Mouse (Mus musculus): ENCODE data around the gene Tmem87a.

DNA sequence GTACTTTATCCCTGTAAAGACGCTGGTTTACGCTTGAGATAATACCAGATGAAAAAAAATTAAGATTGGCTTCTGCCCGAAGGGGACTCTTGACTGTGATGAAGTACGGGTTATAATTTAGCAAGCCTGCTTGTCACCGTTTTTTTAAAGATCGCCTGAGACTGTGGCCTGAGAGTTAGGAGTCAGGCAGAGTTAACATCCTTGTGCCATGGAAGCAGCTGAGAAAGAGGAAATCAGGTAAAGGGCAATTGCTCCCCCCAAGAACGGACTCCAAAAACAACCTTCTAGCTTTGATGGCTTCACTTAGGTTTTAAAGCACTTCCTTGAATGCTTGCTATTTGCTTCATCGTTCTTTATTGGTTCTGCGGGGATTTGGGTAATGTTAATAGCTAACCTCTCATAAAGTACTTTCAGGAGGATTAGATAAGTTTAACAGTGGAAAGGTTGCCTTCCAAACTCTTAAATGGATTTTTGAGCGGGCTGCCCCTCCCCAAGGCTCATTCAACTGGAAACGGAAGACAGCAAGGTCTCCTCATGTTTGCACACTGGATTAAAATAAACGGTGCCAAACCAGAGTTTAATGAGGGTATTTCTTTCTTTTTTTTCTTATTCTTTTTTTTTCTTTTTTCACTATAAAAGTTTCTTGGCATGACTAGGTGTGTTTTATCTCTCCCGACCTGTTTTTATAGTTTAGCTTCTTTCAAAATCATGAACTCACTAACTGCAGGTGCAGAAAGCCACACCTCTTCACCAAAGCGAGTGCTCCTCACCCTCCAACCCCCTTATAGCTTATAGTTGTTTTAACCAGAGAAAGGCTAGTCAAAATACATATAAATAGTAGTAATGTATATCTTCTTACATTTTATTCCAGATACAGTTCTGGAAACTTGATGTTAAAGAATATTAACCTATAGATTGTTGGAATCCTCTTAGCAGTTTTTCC, 1.2 kb upstream of the Tmem87a start:
- TF ChIP-seq CTCF (conservative IDR thresholded peaks at IDR 0.05; ENCODE audit: insufficient read depth, insufficient read length, low read depth, low read length) (no peak), POLR2A (IDR thresholded peaks at IDR 0.05; ENCODE audit: low read depth, low read length) (no peak)

Measured in kidney, adult 2 months (tissue).